Mouse (Mus musculus) brown adipose tissue, adult 24 weeks (tissue): ENCODE data around the gene Sphk1. TPM values are rescaled to one million over a fixed set of nuclear protein-coding genes. Genes with fewer than 3 reads are reported as not detected.

Source experiments
- H3K27ac ChIP-seq: fragments of 200-500 bp; replicated peaks from 2 replicates; pipeline ENCODE4 v1.5.1; 2012; ENCODE audit warnings: low read depth, mild to moderate bottlenecking, low read length
- H3K4me1 ChIP-seq: fragments of 200-500 bp; 2 replicates; pipeline ENCODE4 v1.6.1; 2012; ENCODE audit warnings: low read length, mixed read lengths; ENCODE audit not compliant: control insufficient read depth, insufficient read depth, insufficient read length
- H3K4me3 ChIP-seq: fragments of 200-500 bp; 2 replicates; pipeline ENCODE4 v1.5.1; 2012; ENCODE audit warnings: low read depth, mild to moderate bottlenecking, low read length, moderate library complexity; ENCODE audit not compliant: insufficient read depth
- polyA plus RNA-seq: library from polyadenylated mRNA; stranded (reverse); fragments of >200 nt; gene quantifications from 2 replicates; pipeline ENCODE4 v1.2.4, GENCODE M21; 2012; ENCODE audit not compliant: missing spikeins, insufficient read depth, insufficient read length

The Sphk1 gene
- polyA plus RNA-seq, 1 experiment: not detected

GRCm38 (mm10) chr11:116574486-116574885 lies 43.8 kb downstream of the Sphk1 start:
- peaks cover 28% of the 10 kb centered on the region for H3K4me1 ChIP-seq
- peak overlapping the region; percentile 60 for H3K27ac ChIP-seq
- no peak overlapping the region for H3K4me3 ChIP-seq

GRCm38 (mm10) chr11:116574982-116575381 lies 44.3 kb downstream of the Sphk1 start:
- H3K4me1 ChIP-seq: peaks cover 28% of the 10 kb centered on the region

GRCm38 (mm10) chr11:116575396-116575795 lies 44.7 kb downstream of the Sphk1 start:
- Histone ChIP-seq H3K27ac (peak overlapping the region; percentile 60), H3K4me3 (no peak overlapping the region), H3K4me1 (peaks cover 28% of the 10 kb centered on the region)

More at GRCm38 (mm10) chr11:116574982-116575381, 44.3 kb downstream of the Sphk1 start:
- Histone ChIP-seq H3K4me3 (no peak overlapping the region), H3K27ac (peak overlapping the region; percentile 60)

- H3K4me3 ChIP-seq: no peak overlapping the region
- H3K4me1 ChIP-seq: peaks cover 9% of the 10 kb centered on the region
- no peak overlapping the region for H3K27ac ChIP-seq
Measured at GRCm38 (mm10) chr11:116579280-116579679, 48.6 kb downstream of the Sphk1 start.

GRCm38 (mm10) chr11:116580031-116580652 lies 49.4 kb downstream of the Sphk1 start:
- no peak overlapping the region for H3K27ac ChIP-seq
- peaks cover 2% of the 10 kb centered on the region; the same call in 1 of the 2 replicates for H3K4me1 ChIP-seq
- peak overlapping the region; percentile 99 for H3K4me3 ChIP-seq

GRCm38 (mm10) chr11:116580711-116581375 lies 50.1 kb downstream of the Sphk1 start:
- H3K27ac ChIP-seq: no peak overlapping the region
- peaks cover 2% of the 10 kb centered on the region; the same call in 1 of the 2 replicates for H3K4me1 ChIP-seq
- H3K4me3 ChIP-seq: peak overlapping the region; percentile 99

GRCm38 (mm10) chr11:116581376-116581814 lies 50.7 kb downstream of the Sphk1 start, which contains the start of gene Ube2o:
Ube2o (minus strand) TSS chr11:116581447.
- Histone ChIP-seq H3K27ac (no peak within 1 kb of the TSS), H3K4me1 (peaks cover 2% of the 10 kb centered on the region; the same call in 1 of the 2 replicates), H3K4me3 (peak within 1 kb of the TSS; percentile 99)

GRCm38 (mm10) chr11:116585682-116586081 lies 55.0 kb downstream of the Sphk1 start:
- H3K27ac ChIP-seq: no peak overlapping the region
- H3K4me1 ChIP-seq: no peaks in the 10 kb centered on the region
- no peak overlapping the region for H3K4me3 ChIP-seq

Other genes starting within 250 kb of the Sphk1 start
- gene Galr2, start 250.0 kb upstream of the Sphk1 start, polyA plus RNA-seq: not detected in 2 replicates
- 61.2 and 74.2 TPM in 2 replicates for gene Exoc7, start 223.7 kb upstream of the Sphk1 start, polyA plus RNA-seq
- gene Foxj1, start 195.5 kb upstream of the Sphk1 start, polyA plus RNA-seq: not detected in 2 replicates
- 0.67 TPM in 1 of 2 replicates, not detected in the other for gene Rnf157, start 117.9 kb upstream of the Sphk1 start, polyA plus RNA-seq
- gene Ubald2, start 96.8 kb upstream of the Sphk1 start, polyA plus RNA-seq: 29.8 and 38.4 TPM in 2 replicates
- not detected in 2 replicates for gene Qrich2, start 64.7 kb upstream of the Sphk1 start, polyA plus RNA-seq
- gene Prpsap1, start 36.7 kb upstream of the Sphk1 start, polyA plus RNA-seq: 19.2 and 19.3 TPM in 2 replicates
- 7.1 and 7.8 TPM in 2 replicates for gene Ube2o, start 50.5 kb downstream of the Sphk1 start, polyA plus RNA-seq
- not detected in 2 replicates for gene Aanat, start 55.5 kb downstream of the Sphk1 start, polyA plus RNA-seq
- gene Rhbdf2, start 96.1 kb downstream of the Sphk1 start, polyA plus RNA-seq: 4.4 and 8.2 TPM in 2 replicates
- 1.5 TPM in 1 of 2 replicates, not detected in the other for gene Prcd, start 122.6 kb downstream of the Sphk1 start, polyA plus RNA-seq
- gene Cygb, start 123.4 kb downstream of the Sphk1 start, polyA plus RNA-seq: 13.4 and 18.7 TPM in 2 replicates
- not detected in 2 replicates for gene St6galnac1, start 244.6 kb downstream of the Sphk1 start, polyA plus RNA-seq